Mouse (Mus musculus) thymus, adult 18-20 months (tissue): ENCODE results near the gene Ntn5.

ENCODE experiments used
- DNase-seq, 2 experiments: peaks; one replicate each; pipeline ENCODE4 v3.0.0; 2022; ENCODE audit warnings: mixed read lengths in 2 of 2

Gene Ntn5

DNA sequence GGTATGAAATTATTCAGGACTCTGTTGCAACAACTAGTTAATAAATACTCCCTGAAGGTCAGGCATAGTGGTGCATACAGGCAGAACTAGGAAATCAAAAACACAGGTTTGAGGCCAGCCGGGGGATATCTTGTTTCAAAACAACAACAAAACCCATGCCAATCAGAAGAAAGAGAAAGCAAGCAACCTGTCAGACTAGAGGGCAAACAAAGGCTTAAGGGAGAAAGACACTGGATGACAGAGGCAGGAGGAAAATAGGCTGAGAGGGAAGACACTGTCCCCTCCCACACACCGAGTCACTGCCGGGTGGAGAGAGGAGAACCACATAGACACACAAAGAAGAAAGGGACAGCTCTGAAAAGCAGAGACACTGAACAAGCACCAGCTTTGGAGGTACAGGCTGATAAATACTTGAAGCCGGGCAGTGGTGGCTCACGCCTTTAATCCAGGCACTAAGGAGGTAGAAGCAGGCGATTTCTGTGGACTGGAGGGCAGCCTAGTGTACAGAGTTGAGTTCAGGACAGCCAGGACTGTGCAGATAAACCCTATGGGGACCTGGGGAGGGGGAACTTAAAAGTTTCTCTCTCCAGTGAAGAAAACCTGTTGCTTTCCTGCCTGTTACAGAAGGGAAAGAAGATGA lies 30.2 kb downstream of the Ntn5 start:
- no peak for DNase-seq

DNA sequence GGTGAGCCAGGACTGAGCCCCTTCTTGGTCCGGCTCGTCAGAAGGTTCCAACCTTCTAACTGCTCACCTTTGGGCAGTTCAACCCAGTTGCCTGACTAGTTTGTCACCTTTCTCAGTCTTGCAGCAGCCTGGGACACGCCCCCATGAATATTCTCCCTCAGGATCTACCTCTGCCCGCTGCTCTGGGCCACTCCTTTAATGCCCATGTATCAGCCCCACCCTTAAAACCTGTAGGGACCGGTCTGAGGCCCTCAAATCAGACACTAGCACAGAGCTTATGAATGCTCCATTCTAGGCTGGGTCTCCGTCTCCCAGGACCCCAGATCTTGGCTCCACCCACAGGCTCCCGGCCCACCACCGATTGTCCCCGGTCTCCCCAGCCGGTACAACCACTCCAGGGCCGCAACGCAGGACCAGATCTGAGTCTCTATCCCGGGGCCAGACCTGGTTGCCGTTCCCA lies 30.8 kb downstream of the Ntn5 start:
- no peak for DNase-seq

DNA sequence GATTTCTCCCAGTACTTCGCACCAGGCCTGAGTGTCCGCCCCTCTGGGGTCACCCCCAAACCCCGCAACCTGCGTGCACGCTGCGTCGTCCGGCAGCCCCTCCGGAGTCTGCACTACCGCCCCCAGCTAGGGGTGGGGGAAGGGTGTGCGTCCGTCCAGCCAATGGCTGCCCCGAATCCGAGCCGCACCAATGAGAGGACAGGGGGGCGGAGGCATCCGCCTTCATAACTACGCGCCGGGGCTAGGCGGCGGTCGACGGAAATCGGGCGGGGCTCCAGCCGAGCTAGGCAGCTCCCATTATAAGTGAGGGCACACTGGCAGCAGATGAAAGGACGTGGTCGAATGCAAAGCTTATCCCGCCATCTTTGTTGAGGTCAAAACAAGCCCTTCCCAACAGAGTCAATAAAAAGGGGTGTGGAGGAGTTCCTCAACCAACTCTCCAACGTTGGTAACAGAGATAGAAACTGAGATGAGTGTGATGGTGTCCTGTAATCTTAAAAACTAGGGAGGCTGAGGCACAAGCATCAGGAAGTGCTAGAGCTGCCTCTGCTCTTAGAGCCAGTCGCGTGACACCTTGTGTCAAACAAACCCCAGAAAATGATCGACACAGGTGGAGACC lies 31.4 kb downstream of the Ntn5 start, which contains the start of gene Rpl18:
Rpl18 (plus strand) TSS at position 368 of the 619 bp plus-strand sequence.
- peak; percentile 98 for DNase-seq

DNA sequence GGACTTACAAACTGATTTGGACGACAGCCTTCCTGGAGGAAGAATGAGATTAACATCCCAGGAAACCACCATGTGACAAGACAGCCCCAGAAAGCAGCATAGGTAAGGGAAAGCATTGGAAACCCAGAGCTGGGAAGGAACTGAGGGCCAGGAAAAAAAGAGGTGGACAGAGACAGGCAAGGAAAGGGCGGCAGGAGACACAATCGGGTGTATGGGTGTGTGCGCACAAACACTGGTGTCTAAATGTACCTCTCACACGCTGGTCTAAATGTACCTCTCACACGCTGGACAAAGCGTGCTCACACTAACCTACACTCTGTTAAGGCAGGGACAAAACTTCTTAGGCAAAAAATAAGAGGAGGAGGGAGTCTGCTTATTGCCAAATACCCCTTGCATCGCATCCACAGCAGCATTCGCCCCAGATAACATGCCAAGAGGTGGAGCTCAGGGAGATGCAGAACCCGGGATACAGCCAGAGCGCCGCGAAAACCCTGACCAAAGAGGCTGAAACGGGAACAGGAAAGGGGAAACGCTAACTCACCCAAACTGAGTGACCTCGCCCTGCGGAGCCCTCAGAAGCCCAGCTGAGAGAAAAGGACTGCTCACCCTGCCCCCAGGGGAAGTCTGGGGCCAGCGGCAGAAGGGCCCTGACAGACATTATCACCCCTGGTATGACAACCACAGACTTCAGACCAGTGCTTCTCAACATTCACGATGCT lies 32.1 kb downstream of the Ntn5 start:
- DNase-seq = peak in 1 of 2 experiments; percentile 22

DNA sequence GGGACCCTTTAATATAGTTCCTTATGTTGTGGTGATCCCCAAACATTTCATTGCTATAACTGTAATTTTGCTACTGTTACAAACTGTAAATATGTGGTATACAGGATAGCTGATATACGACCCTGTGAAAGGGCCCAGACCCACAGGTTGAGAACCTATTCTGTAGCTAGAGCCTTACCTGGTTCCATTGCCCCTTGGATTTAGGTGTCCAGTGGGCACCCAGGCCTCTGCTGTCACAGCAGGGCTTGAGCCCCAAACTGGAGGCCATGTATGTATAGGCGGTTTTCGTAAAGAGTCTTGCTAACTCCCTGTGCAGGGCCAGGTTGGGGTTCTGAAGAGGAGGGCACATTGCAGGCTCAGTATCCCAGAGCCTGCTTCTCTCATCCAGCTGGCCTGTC lies 32.6 kb downstream of the Ntn5 start:
- no peak for DNase-seq

DNA sequence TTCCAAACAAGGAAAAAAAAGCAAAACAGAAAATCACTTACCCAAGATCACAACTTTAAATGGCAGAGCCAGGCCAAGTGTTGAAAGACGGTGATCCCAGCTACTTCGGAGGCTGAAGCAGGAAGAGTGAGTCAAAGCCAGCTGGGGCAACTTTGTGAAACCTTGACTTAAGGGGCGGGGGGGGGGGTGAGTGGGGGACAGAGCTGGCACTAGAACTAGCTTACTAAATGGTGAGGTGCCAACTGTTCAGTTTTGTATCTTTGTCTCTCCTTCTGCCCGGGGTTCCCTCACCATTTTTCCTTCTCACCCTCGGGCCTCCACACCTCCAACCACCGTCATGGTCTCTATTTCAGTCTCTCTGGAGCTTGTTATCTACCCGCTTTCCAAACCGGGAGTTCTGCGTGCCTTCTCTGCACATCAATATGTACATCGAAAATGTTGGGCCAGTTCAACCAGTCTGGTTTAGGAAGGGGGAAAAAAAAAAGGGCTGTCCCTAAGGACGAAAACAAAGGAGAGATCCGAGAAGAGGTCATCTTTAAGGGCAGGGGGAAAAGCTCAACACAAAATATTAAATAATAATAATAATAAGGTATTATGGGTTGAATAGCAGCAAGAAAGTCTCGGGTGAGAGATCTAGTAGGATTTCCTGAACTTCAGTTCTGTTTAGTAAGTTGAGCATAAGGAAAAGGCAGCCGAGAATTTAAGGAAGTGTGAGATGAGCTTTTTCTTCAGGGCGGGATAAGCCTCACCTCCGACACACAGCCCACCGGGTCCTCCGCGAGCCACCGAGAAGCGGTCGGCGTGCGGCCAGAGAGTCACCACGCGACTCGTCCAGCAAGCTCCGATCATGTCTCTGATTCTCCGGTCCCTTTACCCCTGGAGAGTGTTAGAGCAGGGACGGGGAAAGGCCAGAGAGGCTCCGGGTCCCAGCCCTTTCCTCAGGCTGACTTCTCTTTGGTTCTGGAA lies 33.4 kb downstream of the Ntn5 start:
- DNase-seq = no peak

DNA sequence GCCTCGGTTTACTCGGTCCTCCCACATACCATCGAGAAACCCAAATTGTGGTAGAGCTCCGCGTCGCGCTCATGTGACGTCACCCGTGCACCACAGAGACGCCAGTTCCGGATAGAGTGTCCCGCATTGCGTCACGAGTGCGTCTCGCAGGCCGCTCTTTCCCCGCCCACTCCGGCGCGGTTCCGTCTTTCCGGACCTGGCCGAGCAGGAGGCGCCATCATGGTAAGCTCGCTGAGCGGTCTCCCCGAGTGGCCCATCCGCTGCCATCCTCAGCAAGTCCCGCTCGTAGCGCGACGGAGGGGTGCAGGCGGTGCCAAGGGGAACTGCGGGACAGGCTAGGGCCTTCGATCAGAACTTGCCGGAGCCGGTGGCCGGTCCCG lies 34.1 kb downstream of the Ntn5 start, which contains the start of gene Sphk2:
Sphk2 (minus strand) TSS at position 85 of the 380 bp plus-strand sequence.
- peak; percentile 95 to 96 for DNase-seq

DNA sequence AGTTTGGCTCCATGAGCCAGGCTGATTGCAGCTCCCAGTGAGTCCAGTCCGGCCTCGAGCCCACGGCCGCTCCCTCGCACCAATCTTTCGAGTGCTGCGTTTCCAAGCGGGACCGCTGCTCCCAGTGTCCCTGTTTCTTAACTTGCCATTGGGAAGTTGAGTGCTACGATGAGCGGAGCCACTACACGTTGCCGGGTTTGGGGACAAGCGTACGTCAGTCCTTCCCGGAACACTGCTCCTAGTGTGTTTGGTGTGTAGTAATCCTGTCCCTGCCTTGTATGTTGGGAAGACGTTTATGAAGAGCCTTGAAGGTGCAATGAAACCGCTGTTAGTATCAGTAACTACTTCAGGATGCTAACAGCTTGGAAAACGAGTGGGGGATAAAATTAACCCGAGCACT lies 34.5 kb downstream of the Ntn5 start:
- DNase-seq = no peak

DNA sequence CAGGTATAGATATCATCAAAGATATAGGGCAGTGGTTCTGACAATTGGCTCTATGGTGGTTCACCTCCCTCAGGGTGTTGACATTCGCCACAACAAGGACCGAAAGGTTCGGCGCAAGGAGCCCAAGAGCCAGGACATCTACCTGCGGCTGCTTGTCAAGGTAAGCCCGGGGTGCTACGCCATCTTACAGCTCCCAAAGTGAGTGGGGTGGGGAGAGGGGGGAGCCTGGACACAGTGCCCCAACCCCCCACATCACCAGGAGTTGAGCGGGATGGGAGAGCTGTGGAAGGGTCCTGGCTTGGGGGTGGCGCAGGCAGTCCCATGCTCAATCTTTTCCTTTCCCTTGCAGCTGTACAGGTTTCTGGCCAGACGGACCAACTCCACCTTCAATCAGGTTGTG lies 35.4 kb downstream of the Ntn5 start:
- no peak for DNase-seq

DNA sequence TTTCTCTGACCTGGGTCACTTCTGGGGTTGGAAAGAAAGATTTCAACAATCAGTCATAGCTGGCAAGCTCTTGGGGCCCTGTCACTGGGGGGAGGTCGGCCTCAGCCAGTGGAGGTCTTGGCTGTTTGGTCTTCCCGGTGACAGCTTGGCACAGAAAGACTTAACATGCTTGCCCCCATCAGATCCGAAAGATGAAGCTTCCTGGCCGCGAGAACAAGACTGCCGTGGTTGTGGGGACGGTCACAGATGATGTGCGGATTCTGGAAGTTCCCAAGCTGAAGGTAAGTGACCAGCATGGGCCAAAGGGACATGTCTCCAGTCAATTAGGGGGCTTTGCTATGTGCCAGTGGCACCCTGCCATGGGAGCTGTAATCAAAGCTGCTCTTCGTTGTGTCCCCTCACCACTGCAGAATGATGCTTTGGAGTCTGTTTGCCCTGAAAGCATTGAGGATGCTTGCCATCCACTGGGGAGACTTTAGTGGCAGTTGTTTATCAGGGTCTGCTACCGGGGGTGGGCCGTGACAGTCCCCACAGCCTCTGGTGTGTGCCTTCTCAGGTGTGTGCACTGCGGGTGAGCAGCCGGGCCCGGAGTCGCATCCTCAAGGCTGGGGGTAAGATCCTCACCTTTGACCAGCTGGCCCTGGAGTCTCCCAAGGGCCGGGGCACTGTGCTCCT lies 36.1 kb downstream of the Ntn5 start:
- DNase-seq = no peak

DNA sequence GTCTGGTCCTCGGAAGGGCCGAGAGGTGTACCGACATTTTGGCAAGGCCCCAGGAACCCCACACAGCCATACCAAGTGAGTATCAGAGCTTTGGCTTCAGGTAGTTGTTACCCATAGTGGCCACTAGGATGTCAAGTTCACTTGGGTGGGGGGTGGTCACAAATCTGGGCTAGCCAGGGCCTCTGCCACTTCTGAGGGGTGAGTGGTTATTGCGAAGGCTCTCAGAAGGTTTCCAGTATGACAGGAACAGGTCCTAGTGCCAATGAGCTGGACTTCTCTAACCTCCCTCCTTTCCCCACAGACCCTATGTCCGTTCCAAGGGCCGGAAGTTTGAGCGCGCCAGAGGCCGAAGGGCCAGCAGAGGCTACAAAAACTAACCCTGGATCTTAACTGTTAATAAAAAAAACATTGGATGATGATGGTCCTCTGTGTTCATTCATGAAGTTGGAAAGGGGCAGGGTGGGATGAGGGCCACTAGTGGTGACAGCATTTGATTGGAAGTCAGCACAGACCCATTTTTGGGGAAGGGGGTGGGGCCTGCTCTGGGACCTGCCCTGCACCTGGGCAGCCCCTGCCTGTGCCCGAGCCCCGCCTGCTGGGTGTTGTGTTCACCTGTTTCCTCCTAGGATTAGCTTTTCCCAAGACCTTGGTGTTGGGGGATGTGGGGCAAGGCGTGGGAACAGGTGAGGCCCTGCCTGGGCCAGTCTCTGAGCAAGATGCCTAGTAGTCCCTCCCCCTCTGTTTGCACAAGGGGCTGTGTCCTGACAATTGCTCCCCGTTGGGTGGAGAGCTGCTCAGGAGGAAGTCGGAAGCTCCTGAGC lies 36.8 kb downstream of the Ntn5 start, which contains the start of gene Fam83e:
Fam83e (plus strand) TSS at position 800 of the 821 bp plus-strand sequence.
- no peak for DNase-seq

DNA sequence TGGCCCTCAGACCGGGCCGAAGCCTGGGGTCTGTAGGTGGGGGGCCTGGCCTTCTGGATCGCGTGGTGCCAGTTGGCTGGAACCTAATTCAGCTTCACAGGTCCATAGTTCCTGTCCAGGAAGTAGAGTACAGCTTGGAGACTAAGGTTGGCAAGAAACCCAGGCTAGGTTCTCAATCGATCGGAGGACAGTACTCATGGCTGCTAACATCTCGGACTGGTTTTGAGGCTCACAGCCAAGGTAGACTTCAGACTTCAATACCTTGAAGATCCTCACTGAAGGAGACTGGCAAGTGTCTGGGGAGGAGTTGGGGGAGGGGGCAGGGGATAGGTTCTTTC lies 37.4 kb downstream of the Ntn5 start:
- no peak for DNase-seq

DNA sequence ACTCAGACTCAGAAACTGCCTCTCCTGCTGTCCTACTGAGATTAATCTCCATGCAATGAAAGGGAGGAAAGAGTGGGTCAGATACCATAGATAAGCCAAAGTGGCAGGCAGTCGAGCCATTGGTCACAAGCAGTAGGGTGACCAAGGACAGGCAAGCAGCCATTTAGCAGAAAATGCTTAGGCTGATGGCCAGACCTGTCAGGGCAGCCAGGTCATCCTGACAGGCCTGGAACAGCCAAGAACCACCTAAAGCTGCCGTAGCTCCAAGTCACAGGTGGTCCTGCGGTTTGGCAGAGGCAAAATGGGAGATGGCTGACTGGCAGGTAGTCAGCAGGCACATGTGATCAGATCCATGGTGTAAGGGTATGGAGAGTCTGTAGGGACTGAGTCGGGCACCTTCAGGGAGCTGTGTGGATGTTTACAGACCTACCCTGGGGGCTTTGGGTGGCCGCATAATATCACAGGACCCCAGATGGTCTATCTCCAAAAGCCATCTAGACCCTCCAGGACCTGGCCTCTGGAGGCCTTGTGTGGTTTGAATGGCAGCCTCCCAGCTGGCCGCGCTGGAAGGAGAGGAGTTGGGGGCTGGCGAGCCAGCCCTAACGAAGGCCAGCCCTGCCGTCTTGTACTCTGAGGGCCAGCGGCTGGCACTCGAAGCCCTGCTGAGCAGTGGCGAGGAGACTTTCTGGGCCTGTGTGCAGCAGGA lies 38.0 kb downstream of the Ntn5 start:
- no peak for DNase-seq

DNA sequence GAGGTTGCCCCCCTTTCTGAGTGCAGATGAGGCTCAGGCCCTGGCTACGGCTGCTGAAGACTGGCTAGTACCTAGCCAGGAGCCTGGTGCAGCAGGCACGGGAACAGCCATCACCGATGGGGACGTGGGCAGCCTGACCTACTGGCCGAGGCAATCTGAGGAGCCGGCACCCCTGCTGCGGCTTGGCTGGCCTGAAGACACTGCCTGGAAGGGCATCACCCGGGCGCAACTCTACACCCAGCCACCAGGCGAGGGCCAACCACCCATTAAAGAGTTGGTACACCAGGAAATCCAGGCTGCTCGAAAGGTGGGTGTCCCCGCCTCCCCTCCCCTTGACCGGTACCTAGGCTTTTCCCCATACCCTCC lies 38.5 kb downstream of the Ntn5 start:
- no peak for DNase-seq

DNA sequence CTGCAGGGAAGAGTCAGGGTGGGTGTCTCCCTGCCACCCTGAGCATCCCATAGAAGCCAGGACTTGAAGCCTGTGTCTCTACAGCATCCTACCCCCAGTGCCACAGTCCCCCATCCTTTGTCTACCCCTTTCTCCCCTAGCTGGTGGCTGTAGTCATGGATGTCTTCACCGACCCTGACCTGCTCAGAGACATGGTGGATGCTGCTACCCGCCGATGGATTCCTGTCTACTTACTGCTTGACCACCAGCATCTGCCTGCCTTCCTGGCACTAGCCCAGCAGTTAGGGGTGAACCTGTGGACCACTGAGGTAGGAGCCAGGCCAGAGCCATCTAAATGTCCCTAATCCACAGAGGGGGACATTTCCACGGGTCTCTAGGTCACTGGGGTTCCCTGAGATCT lies 39.5 kb downstream of the Ntn5 start:
- no peak for DNase-seq

DNA sequence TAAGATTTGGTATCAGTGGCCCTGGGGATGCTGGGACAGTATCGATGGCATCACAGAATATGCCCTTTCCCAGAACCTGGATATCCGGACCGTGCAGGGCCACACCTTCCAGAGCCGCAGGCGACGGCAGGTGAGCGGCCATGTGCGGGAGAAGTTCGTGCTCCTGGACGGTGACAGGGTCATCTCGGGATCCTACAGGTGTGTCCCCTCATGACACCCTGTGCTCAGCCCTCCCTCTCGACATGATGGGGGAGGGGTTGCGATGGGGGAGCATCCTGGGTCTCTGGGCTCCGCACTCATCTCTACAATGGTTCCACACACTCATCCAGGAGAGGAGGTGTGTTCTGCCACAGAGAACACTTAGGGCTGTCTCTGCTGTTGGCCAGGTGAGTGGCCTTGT lies 40.0 kb downstream of the Ntn5 start:
- no peak for DNase-seq

DNA sequence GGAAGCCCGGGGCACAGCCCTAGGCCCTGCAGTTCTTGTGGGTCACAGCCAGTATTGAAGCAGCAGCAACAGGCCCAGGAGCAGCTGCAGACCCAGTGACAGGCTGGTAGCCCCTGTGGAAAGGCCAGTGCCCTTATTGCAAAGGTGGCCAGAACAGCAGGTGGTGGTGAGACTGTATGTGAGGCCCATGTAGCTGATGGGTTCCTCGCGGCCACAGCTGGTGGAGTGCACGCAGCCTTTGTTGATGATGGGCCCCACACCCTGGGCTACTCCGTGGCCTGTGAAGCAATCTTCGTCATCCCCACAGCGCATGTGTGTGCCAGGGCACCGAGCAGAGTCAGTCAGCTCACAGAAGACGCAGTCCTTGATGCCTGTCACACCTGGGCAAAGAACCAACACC lies 41.3 kb downstream of the Ntn5 start:
- no peak for DNase-seq

DNA sequence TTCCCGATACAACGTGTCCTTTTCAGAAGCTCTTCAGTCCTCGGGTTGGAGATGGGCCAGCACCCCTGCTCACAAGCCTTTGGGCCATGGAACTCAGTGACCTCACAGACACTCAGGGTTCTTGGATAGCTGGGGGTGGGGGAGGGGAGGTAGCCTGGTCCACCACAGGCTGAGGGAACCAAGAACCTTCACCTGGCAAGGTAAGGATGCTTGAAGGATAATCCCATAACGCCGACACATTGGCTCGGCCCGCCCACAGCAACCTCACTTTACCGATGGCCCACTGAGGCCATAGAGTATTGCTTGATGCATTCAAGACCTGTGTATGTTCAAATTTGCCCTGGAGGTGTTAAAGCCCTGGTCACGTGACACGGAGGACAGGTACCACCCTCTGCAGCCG lies 41.9 kb downstream of the Ntn5 start, which contains the start of gene Spaca4:
Spaca4 (minus strand) TSS at position 101 of the 400 bp plus-strand sequence.
- no peak for DNase-seq

DNA sequence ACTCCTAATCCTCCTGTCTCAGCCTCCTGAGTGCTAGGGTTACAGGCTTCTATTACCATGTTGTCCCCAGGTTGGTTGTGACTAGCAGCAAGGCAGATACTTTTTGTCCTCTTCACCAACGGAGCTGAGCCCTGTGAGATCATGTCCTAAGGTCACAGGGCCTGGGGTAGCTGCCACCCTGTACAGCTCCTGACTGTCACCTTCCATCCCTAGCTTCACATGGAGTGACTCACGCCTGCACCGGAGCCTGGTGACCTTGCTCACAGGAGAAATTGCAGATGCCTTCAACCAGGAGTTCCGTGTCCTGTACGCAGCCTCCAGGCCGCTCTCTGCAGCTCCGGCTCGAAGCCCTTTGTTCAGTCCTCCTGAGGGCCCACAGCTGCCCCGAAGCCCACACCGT lies 42.6 kb downstream of the Ntn5 start:
- no peak for DNase-seq

DNA sequence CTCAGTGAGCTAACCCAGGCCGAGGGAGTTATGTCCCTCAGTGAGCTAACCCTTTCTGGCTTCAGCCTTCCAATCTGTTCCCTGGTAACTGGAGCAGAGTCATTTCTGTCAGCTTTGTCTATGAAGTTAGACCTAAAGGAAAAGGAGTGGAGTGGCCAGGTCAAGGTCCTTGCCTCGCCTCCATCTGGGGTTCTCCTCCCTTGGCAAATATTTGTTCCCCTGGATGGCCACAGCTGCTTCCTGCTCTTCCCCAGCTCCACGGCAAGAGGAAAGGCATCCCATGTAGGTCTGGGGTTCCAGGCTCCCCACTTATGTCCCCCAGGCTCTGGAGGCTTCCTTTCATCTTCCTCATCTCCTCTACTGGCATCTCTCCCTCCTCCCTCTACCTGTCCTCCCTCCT lies 43.8 kb downstream of the Ntn5 start:
- DNase-seq = no peak
